Mouse (Mus musculus) adipocyte (in vitro differentiated cells): Measurements from ENCODE around the gene Tmem44.

Experiments
- DNase-seq: peaks from one replicate; pipeline ENCODE4 v3.0.0-alpha.2; 2016; ENCODE audit warnings: low spot score

The Tmem44 gene

DNA sequence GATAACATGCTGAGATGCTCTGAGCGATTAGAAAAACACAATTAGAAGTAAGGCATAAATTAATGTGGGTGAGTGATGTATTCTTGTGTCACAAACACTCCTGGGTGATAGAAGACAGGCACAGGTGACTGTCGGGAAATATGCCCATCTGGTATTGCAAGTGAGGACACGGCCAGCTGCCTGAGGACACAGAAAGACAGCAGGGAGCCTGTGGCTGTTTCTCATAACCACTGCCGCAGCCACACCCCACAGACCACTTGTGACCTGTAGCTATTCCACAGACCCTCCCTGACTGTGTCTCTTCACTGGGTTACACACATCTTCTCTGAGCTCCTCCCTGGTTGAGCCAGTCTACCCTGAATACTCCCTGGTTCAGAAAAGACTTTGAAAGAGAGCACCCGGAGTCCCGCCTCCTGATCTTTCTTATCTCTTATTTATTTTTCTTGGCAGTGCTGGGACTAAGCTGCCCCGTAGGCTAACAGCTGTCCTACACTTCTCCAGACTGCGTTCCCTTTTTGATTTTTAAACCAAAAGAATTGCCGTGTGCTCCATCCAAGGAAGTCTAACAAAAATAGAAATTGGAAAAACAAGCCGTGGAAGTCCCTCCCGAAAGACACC, 32.9 kb downstream of the Tmem44 start:
- DNase-seq = peak; percentile 53

GRCm38 (mm10) chr16:30516993-30517392, 33.6 kb downstream of the Tmem44 start:
- DNase-seq = no peak

GRCm38 (mm10) chr16:30515418-30515817, 35.2 kb downstream of the Tmem44 start:
- DNase-seq = no peak

DNA sequence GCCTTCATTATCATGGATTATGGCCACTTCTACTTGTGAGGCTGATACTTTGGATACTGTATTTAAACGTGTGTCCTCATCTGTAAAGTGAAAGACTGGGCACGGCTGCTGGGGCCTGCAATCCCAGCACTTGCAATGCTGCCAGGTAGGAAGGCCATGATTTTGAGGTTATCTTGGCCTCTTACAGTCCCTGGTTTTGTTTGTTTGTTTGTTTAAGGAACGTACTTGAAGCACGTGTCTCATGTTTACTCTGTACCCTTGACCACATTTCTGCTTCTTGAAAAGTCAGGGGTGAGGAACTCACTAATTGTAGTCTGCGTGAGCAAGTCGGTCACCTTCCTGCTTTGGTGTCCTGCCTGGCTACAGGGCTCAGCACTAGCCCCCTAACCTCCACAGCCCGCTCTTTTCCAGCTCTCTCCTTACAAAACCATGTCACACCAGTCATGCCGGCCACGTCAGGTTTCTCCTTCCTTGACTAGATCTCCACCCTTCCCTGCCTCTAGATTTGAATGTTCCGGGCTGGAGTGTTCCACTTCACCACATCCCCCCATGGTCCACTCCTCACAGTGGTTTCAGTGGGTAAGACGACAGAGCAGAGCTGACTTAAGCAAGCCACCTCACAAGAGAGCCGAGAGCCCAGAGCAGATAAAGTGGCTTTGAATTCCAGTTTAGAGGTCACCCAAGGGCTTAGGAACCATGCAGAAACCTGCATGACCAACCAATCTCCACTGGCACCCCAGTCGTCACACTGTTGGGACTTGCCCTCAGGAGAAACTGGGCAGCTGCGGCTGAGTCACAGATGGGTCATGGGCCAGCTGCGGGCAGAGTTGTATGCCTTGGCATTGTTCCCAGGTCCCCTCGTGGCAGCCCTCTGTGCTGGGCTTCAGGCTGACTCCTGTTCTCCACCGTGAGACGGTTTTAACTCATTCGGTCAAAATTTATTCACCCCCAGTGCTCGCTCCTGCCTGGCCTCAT, 37.3 kb downstream of the Tmem44 start:
- peak; percentile 77 for DNase-seq

DNA sequence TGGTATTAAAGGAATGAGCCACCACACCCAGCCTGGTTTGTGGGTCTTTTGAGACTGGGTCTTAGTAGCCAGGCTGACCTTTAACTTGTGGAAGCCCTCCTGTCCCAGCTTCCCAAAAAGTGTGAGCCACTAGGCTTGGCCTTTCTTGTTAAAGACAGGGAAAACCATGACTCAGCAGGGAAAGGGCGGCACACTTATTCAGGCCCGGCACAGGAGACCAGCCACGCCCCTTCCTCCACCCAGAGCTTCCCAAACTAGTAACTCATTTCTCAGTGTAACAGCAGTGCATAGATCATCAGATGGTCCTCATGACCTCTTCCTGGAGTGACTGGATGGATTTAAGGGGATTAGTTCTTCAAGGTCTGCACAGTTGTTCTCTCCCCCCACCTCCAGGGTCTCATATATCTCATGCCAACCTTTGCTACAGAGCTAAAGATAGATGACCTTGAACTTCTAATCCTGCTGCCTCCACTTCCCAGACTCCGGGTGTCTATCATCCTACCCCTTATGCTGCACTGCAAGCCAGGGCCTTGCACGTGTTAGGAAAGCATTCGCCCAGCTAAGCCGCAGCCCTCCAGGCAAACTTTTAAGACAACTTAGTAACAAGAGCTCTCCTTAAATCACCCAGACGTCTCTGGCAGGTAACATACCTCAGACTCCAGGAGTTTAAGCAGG, 38.1 kb downstream of the Tmem44 start:
- DNase-seq = peak; percentile 78

DNA sequence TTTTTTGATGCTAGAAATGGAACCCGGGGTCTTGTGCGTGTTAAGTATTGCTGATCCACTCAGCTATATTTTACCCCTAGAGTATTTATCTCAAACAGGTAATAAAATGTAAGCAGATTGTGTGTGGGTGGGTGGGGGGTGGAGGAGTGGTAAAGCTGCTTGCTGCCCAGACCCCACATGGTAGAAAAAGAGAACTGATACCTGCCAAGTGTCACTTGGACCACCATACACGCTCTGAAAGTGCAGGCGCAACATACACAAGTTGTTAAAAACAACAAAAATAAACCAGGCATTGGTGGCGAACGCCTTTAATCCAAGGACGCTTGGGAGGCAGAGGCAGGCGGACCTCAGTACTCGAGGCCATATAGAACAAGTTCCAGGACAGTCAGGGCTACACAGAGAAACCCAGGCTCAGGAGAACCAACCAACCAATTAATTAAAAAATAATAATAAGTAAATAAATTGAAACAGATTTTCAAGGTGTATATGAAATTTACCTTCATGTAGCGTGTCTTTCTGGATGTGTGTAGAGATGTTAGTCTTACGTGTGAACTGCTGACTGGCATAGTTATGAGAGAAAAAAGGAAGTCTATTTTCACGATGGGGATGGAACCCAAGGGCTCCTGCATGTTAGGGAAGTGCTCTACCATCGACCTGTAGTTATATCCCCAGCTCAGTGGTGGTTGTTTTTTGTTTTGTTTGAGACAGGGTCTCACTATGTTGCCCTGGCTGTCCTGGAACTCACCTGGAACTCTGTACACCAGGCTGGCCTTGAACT, 38.9 kb downstream of the Tmem44 start:
- no peak for DNase-seq

DNA sequence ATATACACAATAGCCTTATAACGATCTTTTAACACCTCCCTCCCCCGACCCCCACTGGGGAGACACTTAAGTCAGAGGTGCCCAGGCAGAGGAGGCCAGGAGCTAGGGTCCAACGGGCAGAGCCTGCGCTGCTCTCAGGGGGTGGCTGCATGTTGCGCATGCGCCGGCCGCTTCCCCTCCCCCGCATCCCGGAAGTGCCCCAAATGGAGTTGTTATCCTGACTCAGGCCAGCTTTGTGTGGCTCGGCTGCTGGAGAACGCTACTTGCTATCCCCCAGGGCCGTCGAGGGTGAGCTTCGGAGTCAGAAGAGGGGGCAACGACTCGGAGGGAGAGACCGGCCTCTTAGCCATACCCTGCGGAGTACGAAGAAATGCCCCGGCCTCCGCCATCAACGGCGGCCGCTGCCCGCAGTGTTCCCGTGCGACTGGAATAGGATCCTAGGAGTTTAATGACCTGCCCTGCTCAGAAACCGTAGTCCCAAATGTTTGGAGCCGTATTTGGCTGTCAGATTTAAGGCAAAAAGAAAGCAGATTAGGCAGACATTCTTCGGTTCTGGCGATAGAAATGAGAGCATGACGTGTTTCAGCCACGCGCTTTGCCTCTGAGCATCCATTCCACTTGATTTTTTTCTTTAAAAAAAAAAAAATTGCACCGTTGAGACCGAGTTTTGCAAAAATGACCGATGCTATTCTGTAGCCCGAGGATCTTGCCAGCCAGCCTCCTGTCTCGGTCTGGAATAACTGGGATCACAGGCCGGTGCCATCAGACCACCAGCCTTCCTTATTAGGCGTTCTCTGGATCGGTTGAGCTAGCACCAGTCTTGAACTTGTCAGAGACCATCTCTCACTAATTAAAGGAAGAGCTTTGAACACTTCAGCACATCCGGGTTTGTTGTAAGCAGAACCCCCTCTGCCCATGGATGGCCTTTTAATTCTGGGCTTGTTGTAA, 39.9 kb downstream of the Tmem44 start:
- DNase-seq = peak; percentile 90

GRCm38 (mm10) chr16:30510091-30510490, 40.6 kb downstream of the Tmem44 start:
- no peak for DNase-seq

GRCm38 (mm10) chr16:30509340-30509739, 41.3 kb downstream of the Tmem44 start:
- no peak for DNase-seq

- no peak for DNase-seq
Observed at GRCm38 (mm10) chr16:30508738-30509137, 41.9 kb downstream of the Tmem44 start.

DNA sequence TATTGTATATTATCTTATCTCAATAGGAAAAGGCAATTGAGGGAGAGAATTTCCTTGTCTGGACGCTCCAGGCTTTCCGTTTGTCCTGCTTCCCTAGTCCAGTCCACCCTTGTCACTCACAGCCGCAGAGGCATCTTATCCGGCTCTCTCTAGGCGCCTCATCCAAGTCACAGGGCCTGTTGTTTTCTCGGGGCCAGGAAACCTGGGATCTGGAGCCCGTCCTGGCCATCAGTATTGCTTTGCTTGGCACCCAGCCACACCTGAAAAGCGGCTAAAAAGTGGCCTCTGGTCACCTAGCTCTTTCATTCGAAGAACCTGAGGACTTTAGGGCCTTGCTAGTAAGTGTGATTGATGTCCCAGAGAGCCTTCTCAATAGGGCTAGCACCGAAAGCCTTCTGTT, 43.5 kb downstream of the Tmem44 start:
- no peak for DNase-seq

DNA sequence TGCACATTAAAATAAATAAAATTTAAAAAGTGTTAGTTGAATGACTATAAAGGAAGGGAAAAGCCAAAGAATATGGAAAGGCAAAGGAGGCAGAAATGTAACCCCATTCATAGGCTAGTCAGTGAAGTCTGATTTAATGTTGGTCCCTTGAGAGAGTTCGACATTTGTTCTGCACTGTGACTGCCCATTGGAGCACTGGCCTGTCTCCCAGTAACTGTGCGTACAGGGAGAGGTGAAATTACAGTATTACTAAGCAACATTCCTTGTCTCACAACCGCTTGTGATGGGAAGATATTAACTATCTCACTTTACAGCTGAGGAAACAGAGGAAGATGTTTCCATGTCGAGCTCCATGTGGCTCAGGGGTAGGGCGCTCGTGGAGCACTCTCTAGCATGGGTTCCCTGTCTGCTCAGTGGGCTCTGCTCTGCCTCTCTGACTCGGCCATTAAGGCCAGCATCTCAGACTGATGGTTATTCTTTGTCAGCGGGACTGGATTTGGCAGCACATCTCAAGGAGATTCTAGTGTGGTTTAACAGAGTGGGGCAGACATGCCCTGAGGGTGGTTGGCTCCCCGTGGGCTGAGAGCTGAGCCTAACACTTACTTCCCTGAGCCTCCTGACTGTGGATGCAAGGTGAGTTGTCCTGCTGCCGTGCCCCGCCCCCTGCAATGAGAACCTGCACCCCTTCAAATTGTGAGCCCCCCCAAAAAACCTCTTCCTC, 45.2 kb downstream of the Tmem44 start:
- DNase-seq = peak; percentile 72

DNA sequence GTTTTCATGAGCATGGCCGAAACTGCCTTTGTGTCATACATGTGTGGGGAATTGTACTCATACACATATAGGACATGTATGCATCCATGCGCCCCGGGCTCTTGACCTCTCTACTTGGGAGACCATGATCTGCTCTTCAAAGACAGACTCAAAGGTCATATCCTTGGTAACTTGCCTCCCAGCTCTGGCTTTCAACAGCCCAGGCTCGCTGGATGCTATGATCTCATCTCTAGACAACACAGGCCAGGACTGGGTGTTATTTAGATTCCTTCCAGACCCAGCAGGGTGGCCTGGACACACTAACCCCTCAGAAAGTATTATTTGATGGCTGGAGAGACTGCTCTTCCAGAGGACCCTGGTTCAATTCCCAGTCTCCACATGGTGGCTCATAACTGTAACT, 45.8 kb downstream of the Tmem44 start:
- no peak for DNase-seq

DNA sequence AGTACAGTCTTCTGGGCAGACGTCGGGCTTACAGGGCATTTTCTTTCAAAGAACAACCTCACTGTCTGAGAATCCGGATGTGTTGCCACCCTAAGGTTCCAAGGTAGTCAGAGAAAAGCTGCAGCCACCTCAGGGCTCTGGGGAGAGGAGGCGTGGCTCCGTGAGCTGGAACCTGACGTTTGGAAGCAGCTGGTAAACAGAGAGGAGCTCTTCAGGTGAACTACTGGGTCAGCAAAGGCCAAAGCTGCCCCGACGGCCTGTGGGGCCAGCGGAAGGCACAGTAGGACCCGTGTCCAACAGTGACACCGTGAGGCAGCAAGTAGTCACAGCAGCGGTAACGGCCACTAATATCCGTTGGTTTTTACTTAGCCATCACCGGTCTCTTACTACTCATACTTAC, 46.7 kb downstream of the Tmem44 start:
- peak; percentile 84 for DNase-seq

DNA sequence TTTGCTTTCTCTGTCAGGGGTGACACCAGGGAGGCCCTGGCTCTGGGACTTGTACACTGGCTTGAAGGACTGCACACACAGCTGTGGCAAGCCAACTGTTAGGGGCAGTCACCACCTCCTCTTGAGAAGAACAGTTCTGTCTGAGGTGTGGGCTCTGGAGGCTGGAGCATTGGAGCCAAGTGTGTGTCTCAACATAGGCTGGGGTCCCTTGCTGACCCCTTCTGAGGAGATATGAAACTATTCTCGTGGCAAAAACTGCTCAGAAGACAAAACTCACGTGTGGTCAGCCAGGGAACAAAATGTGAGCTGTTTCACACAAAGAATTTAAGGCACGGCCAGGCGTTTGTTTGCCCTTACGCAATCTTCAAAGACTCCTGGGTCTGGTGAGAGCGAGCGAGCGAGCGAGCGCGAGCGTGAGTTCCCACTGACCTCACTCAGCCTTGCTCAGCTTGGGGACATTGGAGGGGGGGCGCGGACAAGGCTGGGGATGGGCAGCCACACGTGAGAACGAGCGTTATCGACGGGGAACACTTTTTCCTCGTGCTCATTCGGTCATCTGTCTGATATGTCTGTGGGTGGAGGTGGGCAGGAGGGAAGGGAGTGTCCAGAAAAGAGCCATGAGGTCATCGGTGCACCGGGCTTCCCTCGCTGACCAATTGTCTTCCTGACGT, 48.3 kb downstream of the Tmem44 start:
- DNase-seq = no peak

- DNase-seq = no peak
Observed at GRCm38 (mm10) chr16:30501621-30502020, 49.0 kb downstream of the Tmem44 start.

GRCm38 (mm10) chr16:30500223-30500622, 50.4 kb downstream of the Tmem44 start:
- no peak for DNase-seq

DNA sequence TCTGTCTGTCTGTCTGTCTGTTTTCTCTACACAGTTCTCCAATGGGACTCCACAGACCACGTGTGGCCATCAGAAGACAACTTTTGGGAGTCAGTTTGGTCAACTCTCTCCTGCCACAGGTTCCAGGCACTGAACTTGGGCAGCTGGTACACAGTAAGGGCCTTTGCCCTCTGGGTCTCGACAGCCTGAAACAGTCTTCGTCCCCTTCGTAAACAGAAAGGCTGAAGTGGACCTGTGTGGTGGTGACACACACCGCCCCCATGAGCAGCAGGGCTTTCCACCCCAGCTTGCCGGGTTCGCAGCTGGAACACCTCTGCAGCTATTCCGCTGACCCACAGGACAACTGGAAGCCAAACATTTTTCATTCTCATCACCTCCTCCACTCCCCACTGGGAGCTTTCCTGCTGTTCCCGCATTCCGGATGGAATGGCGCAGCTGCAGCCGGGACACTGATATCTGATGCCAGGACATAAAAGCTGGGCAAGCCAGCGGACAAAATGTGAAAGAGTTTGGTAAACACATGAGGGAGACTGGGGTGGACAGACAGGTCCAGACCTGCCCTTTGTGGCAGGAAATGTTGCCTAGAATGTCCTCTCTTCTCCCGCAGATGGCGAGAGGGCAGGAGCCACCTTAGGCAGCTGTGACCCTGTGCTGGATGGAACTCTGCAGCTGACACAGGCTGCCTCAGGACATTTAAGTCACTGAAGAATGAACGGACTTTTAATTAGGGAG, 51.4 kb downstream of the Tmem44 start:
- no peak for DNase-seq

GRCm38 (mm10) chr16:30497307-30497706, 53.3 kb downstream of the Tmem44 start:
- DNase-seq = no peak
